Mouse (Mus musculus) heart, adult 2 months (tissue): ENCODE measurements at regions not wholly inside any gene's neighbourhood (a gene's known extent, or its start where the extent isn't known, plus 50 kb on each side); places are given as distances from the start of the nearest gene placed in this dataset.

ENCODE experiments used
- CTCF ChIP-seq: fragments of 200-600 bp; IDR thresholded peaks from 2 replicates; pipeline ENCODE4 v1.8.1; 2022; ENCODE audit warnings: antibody characterized with exemption, mild to moderate bottlenecking, moderate library complexity
- POLR2A ChIP-seq: fragments of 200-500 bp; IDR thresholded peaks from 2 replicates; pipeline ENCODE4 v1.6.1; 2011; ENCODE audit warnings: mild to moderate bottlenecking, low read depth, low read length, control low read depth; ENCODE audit not compliant: insufficient read depth

DNA sequence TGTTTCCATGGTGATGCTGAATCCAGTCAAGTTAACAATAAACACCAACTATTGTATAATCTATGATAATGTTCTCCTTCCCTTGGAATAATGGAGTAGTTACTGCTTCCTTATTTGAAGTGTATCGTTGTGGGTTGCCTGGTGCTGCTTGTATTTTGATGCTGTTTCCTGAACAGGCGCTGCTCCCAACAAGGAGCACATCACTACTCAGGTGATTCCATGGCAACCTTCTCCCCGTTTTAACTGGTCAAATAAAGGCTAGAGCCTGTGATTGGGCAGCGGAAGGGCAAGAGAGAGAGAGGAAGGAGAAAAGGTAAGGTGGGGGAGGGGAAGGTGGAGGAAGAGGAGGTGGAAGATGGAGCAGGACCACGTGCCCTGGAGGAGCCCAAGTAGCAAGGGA, 116.3 kb downstream of the Mterf1b start:
- TF ChIP-seq CTCF (no peak), POLR2A (no peak)
